Mouse (Mus musculus) heart, postnatal 0 days (tissue): ENCODE results near the gene Rsu1.

Source experiments
- CTCF ChIP-seq: IDR thresholded peaks from 2 replicates; pipeline ENCODE4 v1.5.1; 2016; ENCODE audit warnings: antibody characterized with exemption, control low read depth, low read depth
- EP300 ChIP-seq: IDR thresholded peaks from 2 replicates; pipeline ENCODE4 v1.6.1; 2016; ENCODE audit warnings: antibody characterized with exemption, low read depth

DNA sequence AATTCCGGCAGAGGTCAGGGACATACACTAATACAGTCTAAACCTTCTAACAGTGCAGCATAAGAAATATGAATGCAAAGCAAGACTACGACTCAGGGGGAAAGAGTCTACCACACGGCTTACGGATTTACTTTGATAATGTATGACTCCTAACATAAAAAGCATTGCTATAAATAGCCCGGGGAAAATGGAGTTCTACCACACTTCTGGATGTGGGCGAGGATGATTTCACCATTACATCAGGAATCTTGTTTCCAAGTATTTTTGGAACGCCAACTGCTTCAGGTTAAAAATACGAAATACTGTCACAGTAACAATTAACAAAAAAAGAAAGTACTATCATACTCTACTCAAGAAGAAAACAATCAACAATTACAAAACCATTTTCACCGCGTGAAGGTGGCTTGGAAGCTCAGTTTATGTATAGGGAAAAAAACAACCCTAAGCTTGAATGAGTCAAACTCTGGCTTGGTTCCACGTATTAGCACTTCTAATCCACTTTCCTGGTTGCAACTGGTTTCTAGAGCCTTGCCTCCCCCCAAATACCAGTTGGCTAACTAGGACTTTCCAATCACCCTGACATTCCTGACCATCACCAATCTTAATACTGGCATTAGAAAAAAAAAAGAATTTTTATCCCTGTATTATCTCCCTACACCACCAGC is 82.3 kb downstream of the Rsu1 start:
- TF ChIP-seq CTCF (no peak), EP300 (no peak)
